12 mouse cellular contexts compared by ENCODE assay signal in genomic region chr4:46731590-46731989, GRCm38 (mm10).
DNase-seq lines count a peak whose midpoint lies in the region; ATAC-seq and TF ChIP-seq lines count a peak whose summit lies in the region.
"Had no signal": no experiment of that assay in that cellular context is flagged by ENCODE, and none has a peak within 500 bp of the region (broad histone marks: within the 10 kb centered on the region; RNA-seq: fewer than 3 reads in every experiment).

No protein-coding gene starts in this region.

- peak; percentile 66 for ATAC-seq in hindbrain, embryonic 11.5 days (ENCODE audit: low FRiP score)
- ATAC-seq in midbrain, embryonic 13.5 days: peak; percentile 60
- ATAC-seq in CD4-positive, CD25-positive, alpha-beta regulatory T cell, adult 4 months: no peak

- H3K27ac ChIP-seq in hindbrain, embryonic 11.5 days (ENCODE audit: low read depth, low read length): peak overlapping the region; percentile 58; the same call in 1 of the 2 replicates
- H3K27ac ChIP-seq in midbrain, embryonic 13.5 days: peak overlapping the region; percentile 69
- H3K27ac ChIP-seq: liver, embryonic 15.5 days had no signal

- H3K4me2 ChIP-seq in hindbrain, embryonic 11.5 days (replicated peaks; ENCODE audit: low read depth, low read length): no peak overlapping the region
- H3K4me2 ChIP-seq in midbrain, embryonic 13.5 days (replicated peaks): no peak overlapping the region
- H3K4me2 ChIP-seq: liver, embryonic 15.5 days had no signal

- DNase-seq in Muller cell, postnatal 12 days (ENCODE audit: inconsistent ontology term): peak; percentile 86
- DNase-seq in brain, embryonic 14.5 days (ENCODE audit: low read depth): peak; percentile 83
- peak; percentile 51 for DNase-seq in hindbrain, embryonic 11.5 days (ENCODE audit: low spot score)
- DNase-seq in adrenal gland, postnatal 14 days: no peak
- no peak for DNase-seq in cerebellum, adult 8-10 months
- DNase-seq: adrenal gland, adult 8-10 months; cerebellum, adult 9-11 months; heart, postnatal 36 days had no signal

- no peak overlapping the region for H3K4me3 ChIP-seq in hindbrain, embryonic 11.5 days (ENCODE audit: low read depth, low read length)
- no peak overlapping the region for H3K4me3 ChIP-seq in midbrain, embryonic 13.5 days (replicated peaks)
- H3K4me3 ChIP-seq: liver, embryonic 15.5 days had no signal

- no peak for TF ChIP-seq POLR2A in brain, embryonic 14.5 days (IDR thresholded peaks at IDR 0.05; ENCODE audit: borderline replicate concordance, extremely low read depth, insufficient read depth, insufficient read length, poor library complexity, severe bottlenecking)

- no peaks in the 10 kb centered on the region for H3K27me3 ChIP-seq in hindbrain, embryonic 11.5 days (ENCODE audit: control insufficient read depth, insufficient read depth, low read length)
- H3K27me3 ChIP-seq in midbrain, embryonic 13.5 days: no peaks in the 10 kb centered on the region
- H3K27me3 ChIP-seq: liver, embryonic 15.5 days had no signal

- no peak overlapping the region for H3K9ac ChIP-seq in hindbrain, embryonic 11.5 days (ENCODE audit: low read depth, low read length)
- H3K9ac ChIP-seq in midbrain, embryonic 13.5 days (replicated peaks): no peak overlapping the region
- H3K9ac ChIP-seq: liver, embryonic 15.5 days had no signal

- no peak for TF ChIP-seq CTCF in brain, embryonic 14.5 days (IDR thresholded peaks at IDR 0.05; ENCODE audit: borderline replicate concordance, extremely low read depth, insufficient read depth, insufficient read length)

- 14% methylated on average over 8 of the region's 8 CpGs for WGBS in hindbrain, embryonic 11.5 days
- WGBS in midbrain, embryonic 13.5 days: 10% methylated on average over 8 of the region's 8 CpGs

- no peaks in the 10 kb centered on the region for H3K36me3 ChIP-seq in hindbrain, embryonic 11.5 days (ENCODE audit: control insufficient read depth, insufficient read depth, low read length)
- no peaks in the 10 kb centered on the region for H3K36me3 ChIP-seq in midbrain, embryonic 13.5 days
- H3K36me3 ChIP-seq: G1E; liver, embryonic 15.5 days had no signal

- peaks cover 13% of the 10 kb centered on the region for H3K4me1 ChIP-seq in hindbrain, embryonic 11.5 days (replicated peaks; ENCODE audit: control insufficient read depth, insufficient read depth, low read length)
- peaks cover 71% of the 10 kb centered on the region for H3K4me1 ChIP-seq in midbrain, embryonic 13.5 days (replicated peaks)
- H3K4me1 ChIP-seq: liver, embryonic 15.5 days had no signal

- H3K9me3 ChIP-seq in hindbrain, embryonic 11.5 days (ENCODE audit: control insufficient read depth, low read length): no peaks in the 10 kb centered on the region
- no peaks in the 10 kb centered on the region for H3K9me3 ChIP-seq in midbrain, embryonic 13.5 days
- H3K9me3 ChIP-seq: liver, embryonic 15.5 days had no signal

Comparison
In these comparisons a context has a peak if more than half of its experiments do, and no peak if none do; other contexts are left out.
1. DNase-seq: peak in Muller cell, postnatal 12 days (single experiment), brain, embryonic 14.5 days (single experiment) and hindbrain, embryonic 11.5 days (single experiment); none in adrenal gland, postnatal 14 days (single experiment) and cerebellum, adult 8-10 months (single experiment).